Mouse (Mus musculus) WW6 (cell line): ENCODE data around the gene BC035947.
"Not testable (repeated sequence)": the region's sequence is repeated elsewhere in the genome, so short reads cannot be mapped to it uniquely, and the experiment has no call there.

Experiments used
- DNase-seq: peaks from one replicate; pipeline ENCODE4 v3.0.0-alpha.2; 2013; ENCODE audit warnings: low read depth, low spot score

The BC035947 gene

GRCm38 (mm10) chr1:78501856-78502255 lies 10.1 kb downstream of the BC035947 start:
- DNase-seq = not testable (repeated sequence)

GRCm38 (mm10) chr1:78501036-78501435 lies 10.9 kb downstream of the BC035947 start:
- no peak for DNase-seq

GRCm38 (mm10) chr1:78490143-78490542 lies 21.8 kb downstream of the BC035947 start:
- no peak for DNase-seq

- peak; percentile 81 for DNase-seq
These were observed 23.0 kb downstream of the BC035947 start, which contains the start of gene Farsb for GRCm38 (mm10) chr1:78488752-78489492. TSS of gene Farsb (minus strand) at chr1:78488897.

- DNase-seq = no peak
These were observed 23.6 kb downstream of the BC035947 start for GRCm38 (mm10) chr1:78488427-78488751.

- no peak for DNase-seq
These were observed 27.6 kb downstream of the BC035947 start for GRCm38 (mm10) chr1:78484361-78484760.

- DNase-seq = no peak
These were observed 28.5 kb downstream of the BC035947 start for GRCm38 (mm10) chr1:78483430-78483829.

GRCm38 (mm10) chr1:78472441-78472840 lies 39.5 kb downstream of the BC035947 start:
- no peak for DNase-seq

- peak; percentile 34 for DNase-seq
These were observed 57.3 kb downstream of the BC035947 start for GRCm38 (mm10) chr1:78454659-78455058.

GRCm38 (mm10) chr1:78453886-78454285 lies 58.1 kb downstream of the BC035947 start:
- no peak for DNase-seq

- no peak for DNase-seq
These were observed 59.4 kb downstream of the BC035947 start for GRCm38 (mm10) chr1:78452544-78452943.

GRCm38 (mm10) chr1:78451070-78451854 lies 60.7 kb downstream of the BC035947 start:
- DNase-seq = no peak

GRCm38 (mm10) chr1:78448091-78448490 lies 63.9 kb downstream of the BC035947 start:
- DNase-seq = no peak
